ENCODE assay signal across 17 mouse cellular contexts in the genomic region with DNA sequence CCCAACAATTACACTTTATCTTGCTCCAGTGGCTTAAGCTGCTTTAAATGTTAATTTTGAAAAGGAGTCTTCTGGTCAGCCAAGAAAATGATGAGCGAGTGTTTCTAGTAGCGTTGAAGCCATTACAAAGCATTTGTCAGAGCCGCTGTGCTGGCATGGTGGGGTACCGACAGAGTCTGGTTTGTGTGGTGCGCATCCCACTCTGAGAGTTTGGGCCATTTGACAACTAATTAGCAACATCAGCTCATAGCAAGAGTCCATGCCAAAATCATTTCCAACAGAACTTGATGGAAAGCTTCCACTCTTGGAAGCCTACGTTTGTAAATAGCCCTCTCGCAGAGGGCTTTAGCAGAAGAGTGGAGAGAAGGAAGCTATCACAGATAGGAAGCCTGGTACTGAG.
"Had no signal": no experiment of that assay in that cellular context is flagged by ENCODE, and none has a peak within 500 bp of the region (broad histone marks: within the 10 kb centered on the region; RNA-seq: fewer than 3 reads in every experiment).

No protein-coding gene starts in this region.

- H3K9ac ChIP-seq: kidney, embryonic 15.5 days; liver, embryonic 15.5 days; midbrain, embryonic 15.5 days; neural tube, embryonic 13.5 days had no signal

- H3K4me3 ChIP-seq: kidney, embryonic 15.5 days; limb, embryonic 10.5 days; liver, embryonic 15.5 days; midbrain, embryonic 10.5 days; midbrain, embryonic 15.5 days; neural tube, embryonic 13.5 days had no signal

- H3K36me3 ChIP-seq: kidney, embryonic 15.5 days; limb, embryonic 10.5 days; liver, embryonic 15.5 days; midbrain, embryonic 10.5 days; midbrain, embryonic 15.5 days; neural tube, embryonic 13.5 days had no signal

- H3K4me2 ChIP-seq: kidney, embryonic 15.5 days; liver, embryonic 11.5 days; liver, embryonic 15.5 days; midbrain, embryonic 15.5 days; neural tube, embryonic 13.5 days had no signal

- H3K27ac ChIP-seq: kidney, embryonic 15.5 days; limb, embryonic 10.5 days; liver, embryonic 15.5 days; midbrain, embryonic 10.5 days; midbrain, embryonic 15.5 days; neural tube, embryonic 13.5 days had no signal

- H3K27me3 ChIP-seq: kidney, embryonic 15.5 days; liver, embryonic 15.5 days; midbrain, embryonic 15.5 days; neural tube, embryonic 13.5 days had no signal

- ATAC-seq: lung, postnatal 0 days; midbrain, embryonic 15.5 days had no signal

- H3K4me1 ChIP-seq: kidney, embryonic 15.5 days; limb, embryonic 10.5 days; liver, embryonic 15.5 days; midbrain, embryonic 10.5 days; midbrain, embryonic 15.5 days had no signal

- DNase-seq: kidney, adult 2 months; kidney, postnatal 14 days; lung, adult 2 months; lung, postnatal 4 days; retina, postnatal 1 day; right cerebral cortex, postnatal 4 days; spleen, adult 18-20 months; thymus, adult 18-20 months; thymus, postnatal 14 days had no signal

- H3K9me3 ChIP-seq: kidney, embryonic 15.5 days; limb, embryonic 10.5 days; liver, embryonic 15.5 days; midbrain, embryonic 10.5 days; midbrain, embryonic 15.5 days; neural tube, embryonic 13.5 days had no signal
